Mouse (Mus musculus) MEL (cell line): ENCODE measurements around the gene H2-K1.

Source experiments
- BHLHE40 ChIP-seq: IDR thresholded peaks from 2 replicates; pipeline ENCODE4 v1.6.1; 2012; ENCODE audit warnings: low read depth, mild to moderate bottlenecking, inconsistent platforms, low read length, improper control_type of control experiment, borderline replicate concordance
- CTCF ChIP-seq, 3 experiments: IDR thresholded peaks in 2 of 3; conservative IDR thresholded peaks in 1 of 3; 2 replicates each; pipeline ENCODE4 v1.5.1; 2011 to 2012; ENCODE audit warnings: low read length in 3 of 3, low read depth in 2 of 3, mild to moderate bottlenecking in 2 of 3, improper control_type of control experiment in 1 of 3, inconsistent platforms in 1 of 3, mixed read lengths in 1 of 3, moderate library complexity in 1 of 3; ENCODE audit not compliant: control insufficient read depth in 1 of 3, insufficient read depth in 1 of 3, poor library complexity in 1 of 3, severe bottlenecking in 1 of 3
- EP300 ChIP-seq, 2 experiments: IDR thresholded peaks; 2 replicates each; pipeline ENCODE4 v1.6.1; 2011; ENCODE audit warnings: improper control_type of control experiment in 2 of 2, low read length in 2 of 2, low read depth in 1 of 2, mild to moderate bottlenecking in 1 of 2
- GABPA ChIP-seq: IDR thresholded peaks from 2 replicates; pipeline ENCODE4 v1.6.1; 2012; ENCODE audit warnings: low read depth, mild to moderate bottlenecking, inconsistent platforms, low read length, improper control_type of control experiment, moderate library complexity
- GATA1 ChIP-seq: IDR thresholded peaks from 2 replicates; pipeline ENCODE4 v1.6.1; 2011; ENCODE audit warnings: low read depth, low read length, improper control_type of control experiment
- MAFK ChIP-seq: IDR thresholded peaks from 2 replicates; pipeline ENCODE4 v1.6.1; 2011; ENCODE audit warnings: low read depth, mild to moderate bottlenecking, low read length, improper control_type of control experiment, borderline replicate concordance
- MAZ ChIP-seq: IDR thresholded peaks from 2 replicates; pipeline ENCODE4 v1.6.1; 2012; ENCODE audit warnings: low read depth, mild to moderate bottlenecking, inconsistent platforms, low read length, improper control_type of control experiment
- NELFE ChIP-seq: IDR thresholded peaks from 2 replicates; pipeline ENCODE4 v1.6.1; 2011; ENCODE audit warnings: low read depth, low read length, improper control_type of control experiment
- POLR2A ChIP-seq, 2 experiments: IDR thresholded peaks; 2 replicates each; pipeline ENCODE4 v1.6.1; 2011 to 2012; ENCODE audit warnings: low read length in 2 of 2, mild to moderate bottlenecking in 2 of 2, control low read depth in 1 of 2, improper control_type of control experiment in 1 of 2, low read depth in 1 of 2, moderate library complexity in 1 of 2; ENCODE audit not compliant: control insufficient read depth in 1 of 2, insufficient read depth in 1 of 2, poor library complexity in 1 of 2
- POLR2AphosphoS2 ChIP-seq: IDR thresholded peaks from 2 replicates; pipeline ENCODE4 v1.6.1; 2011; ENCODE audit warnings: low read length, improper control_type of control experiment
- SIN3A ChIP-seq: IDR thresholded peaks from 2 replicates; pipeline ENCODE4 v1.6.1; 2012; ENCODE audit warnings: low read length, improper control_type of control experiment, inconsistent platforms
- SMC3 ChIP-seq: IDR thresholded peaks from 2 replicates; pipeline ENCODE4 v1.6.1; 2011; ENCODE audit warnings: low read depth, low read length, improper control_type of control experiment
- TCF12 ChIP-seq: IDR thresholded peaks from 2 replicates; pipeline ENCODE4 v1.6.1; 2014; ENCODE audit warnings: low read depth, mild to moderate bottlenecking, inconsistent platforms, low read length, improper control_type of control experiment, moderate library complexity
- ZNF384 ChIP-seq: IDR thresholded peaks from 2 replicates; pipeline ENCODE4 v1.6.1; 2012; ENCODE audit warnings: low read depth, mild to moderate bottlenecking, inconsistent platforms, low read length, improper control_type of control experiment

GRCm38 (mm10) chr17:33962876-33963275 is 37.3 kb downstream of the H2-K1 start:
- TF ChIP-seq CTCF (IDR thresholded peaks at IDR 0.05 in 2 of 3, conservative IDR thresholded peaks at IDR 0.05 in 1 of 3; ENCODE audit: control insufficient read depth in 1 of 3, insufficient read depth in 1 of 3, low read depth in 2 of 3, low read length in 3 of 3, poor library complexity in 1 of 3, severe bottlenecking in 1 of 3): no peak
- TF ChIP-seq ZNF384: no peak
- no peak for TF ChIP-seq EP300 (IDR thresholded peaks at IDR 0.05; ENCODE audit: low read depth in 1 of 2, low read length in 2 of 2)
- no peak for TF ChIP-seq SIN3A
- no peak for TF ChIP-seq BHLHE40
- no peak for TF ChIP-seq POLR2AphosphoS2
- TF ChIP-seq NELFE: no peak
- TF ChIP-seq MAZ: no peak
- no peak for TF ChIP-seq POLR2A (IDR thresholded peaks at IDR 0.05; ENCODE audit: control insufficient read depth in 1 of 2, insufficient read depth in 1 of 2, low read depth in 1 of 2, low read length in 2 of 2, poor library complexity in 1 of 2)
- TF ChIP-seq MAFK: no peak
- no peak for TF ChIP-seq GABPA
- no peak for TF ChIP-seq TCF12
- TF ChIP-seq SMC3: no peak
- no peak for TF ChIP-seq GATA1
